Mouse (Mus musculus): Measurements from ENCODE around the gene Edem2. TPM values are rescaled to one million over a fixed set of nuclear protein-coding genes. Genes with fewer than 3 reads are reported as not detected.
A peak's percentile ranks its signal among the peaks of the same experiment; 100 is the strongest.
"Not testable (repeated sequence)": the region's sequence is repeated elsewhere in the genome, so short reads cannot be mapped to it uniquely, and the experiment has no call there.

Edem2 gene
- polyA plus RNA-seq, 1 experiment = 53.4 TPM

GRCm38 (mm10) chr2:155707251-155707650, 22.0 kb downstream of the Edem2 start:
- no peak for TF ChIP-seq POLR2A (IDR thresholded peaks at IDR 0.05; ENCODE audit: borderline replicate concordance, insufficient read depth, low read length)
- TF ChIP-seq CTCF (IDR thresholded peaks at IDR 0.05; ENCODE audit: borderline replicate concordance, insufficient read depth, low read depth, low read length) = no peak
- no peak overlapping the region for H3K4me3 ChIP-seq (replicated peaks; ENCODE audit: insufficient read depth, low read depth, low read length)
- no peak for DNase-seq
- H3K27me3 ChIP-seq (ENCODE audit: control insufficient read depth, insufficient read depth, low read length) = no peaks in the 10 kb centered on the region
- H3K27ac ChIP-seq (ENCODE audit: insufficient read depth, low read length) = no peak overlapping the region
- 50% methylated on average over 4 of the region's 4 CpGs for WGBS
- 0 out of 2 replicates have a peak, but pooled peaks cover 3% of the 10 kb centered on the region for H3K4me1 ChIP-seq (ENCODE audit: control insufficient read depth, insufficient read depth, low read length)

DNA sequence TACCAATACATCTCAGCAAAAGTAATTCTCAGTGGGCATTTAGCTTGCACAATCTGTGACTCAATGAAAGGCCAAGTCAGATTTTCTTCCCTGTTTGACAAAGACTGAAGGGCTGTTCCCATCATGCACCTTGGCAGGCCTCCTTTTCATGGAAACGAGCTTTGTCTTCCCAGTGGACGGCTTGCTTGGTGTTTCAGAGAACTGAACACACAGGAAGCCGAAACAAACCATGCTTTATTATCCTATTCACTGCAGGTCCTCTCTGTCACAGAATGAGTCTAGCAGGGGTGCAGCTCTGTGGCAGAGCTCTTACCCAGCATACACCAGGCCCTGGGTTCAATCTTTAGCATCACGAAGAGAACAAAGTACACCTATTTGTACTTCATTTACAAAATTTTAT, 25.6 kb downstream of the Edem2 start:
- TF ChIP-seq CTCF (IDR thresholded peaks at IDR 0.05; ENCODE audit: borderline replicate concordance, insufficient read depth, low read depth, low read length) (no peak), POLR2A (IDR thresholded peaks at IDR 0.05; ENCODE audit: borderline replicate concordance, insufficient read depth, low read length) (no peak)

GRCm38 (mm10) chr2:155701399-155701919, 27.8 kb downstream of the Edem2 start:
- DNase-seq = no peak
- no peaks in the 10 kb centered on the region for H3K27me3 ChIP-seq (ENCODE audit: control insufficient read depth, insufficient read depth, low read length)
- 91% methylated on average over 19 of the region's 19 CpGs for WGBS
- TF ChIP-seq CTCF (IDR thresholded peaks at IDR 0.05; ENCODE audit: borderline replicate concordance, insufficient read depth, low read depth, low read length) (no peak), POLR2A (IDR thresholded peaks at IDR 0.05; ENCODE audit: borderline replicate concordance, insufficient read depth, low read length) (no peak)
- H3K4me1 ChIP-seq (ENCODE audit: control insufficient read depth, insufficient read depth, low read length) = no peaks in the 10 kb centered on the region; the same call in 1 of the 2 replicates
- H3K27ac ChIP-seq (ENCODE audit: insufficient read depth, low read length) = no peak overlapping the region
- H3K4me3 ChIP-seq (replicated peaks; ENCODE audit: insufficient read depth, low read depth, low read length) = no peak overlapping the region

More for the DNA sequence above, 25.6 kb downstream of the Edem2 start:
- Histone ChIP-seq H3K4me3 (replicated peaks; ENCODE audit: insufficient read depth, low read depth, low read length) (no peak overlapping the region), H3K27ac (ENCODE audit: insufficient read depth, low read length) (no peak overlapping the region), H3K27me3 (ENCODE audit: control insufficient read depth, insufficient read depth, low read length) (no peaks in the 10 kb centered on the region), H3K4me1 (ENCODE audit: control insufficient read depth, insufficient read depth, low read length) (0 out of 2 replicates have a peak, but pooled peaks cover 3% of the 10 kb centered on the region)
- no peak for DNase-seq
- 30% methylated on average over 4 of the region's 4 CpGs for WGBS

- H3K4me3 ChIP-seq (replicated peaks; ENCODE audit: insufficient read depth, low read depth, low read length); H3K4me1 ChIP-seq (ENCODE audit: control insufficient read depth, insufficient read depth, low read length); DNase-seq; H3K27ac ChIP-seq (ENCODE audit: insufficient read depth, low read length); H3K27me3 ChIP-seq (ENCODE audit: control insufficient read depth, insufficient read depth, low read length): not testable (repeated sequence)
- WGBS = 91% methylated on average over 6 of the region's 6 CpGs
Observed at GRCm38 (mm10) chr2:155698443-155698842, 30.8 kb downstream of the Edem2 start.

- DNase-seq = no peak
- H3K27ac ChIP-seq (ENCODE audit: insufficient read depth, low read length) = no peak overlapping the region
- 82% methylated on average over 7 of the region's 7 CpGs for WGBS
- H3K4me1 ChIP-seq (ENCODE audit: control insufficient read depth, insufficient read depth, low read length) = no peaks in the 10 kb centered on the region; the same call in 1 of the 2 replicates
- no peak for TF ChIP-seq CTCF (IDR thresholded peaks at IDR 0.05; ENCODE audit: borderline replicate concordance, insufficient read depth, low read depth, low read length)
- H3K27me3 ChIP-seq (ENCODE audit: control insufficient read depth, insufficient read depth, low read length) = no peaks in the 10 kb centered on the region
- no peak overlapping the region for H3K4me3 ChIP-seq (replicated peaks; ENCODE audit: insufficient read depth, low read depth, low read length)
Observed at GRCm38 (mm10) chr2:155696851-155697250, 32.4 kb downstream of the Edem2 start.

- Histone ChIP-seq H3K4me3 (replicated peaks; ENCODE audit: insufficient read depth, low read depth, low read length) (no peak overlapping the region), H3K27ac (ENCODE audit: insufficient read depth, low read length) (no peak overlapping the region), H3K27me3 (ENCODE audit: control insufficient read depth, insufficient read depth, low read length) (no peaks in the 10 kb centered on the region), H3K4me1 (ENCODE audit: control insufficient read depth, insufficient read depth, low read length) (no peaks in the 10 kb centered on the region; the same call in none of the 2 replicates)
- peak; percentile 86 to 91 for DNase-seq
- TF ChIP-seq CTCF (IDR thresholded peaks at IDR 0.05; ENCODE audit: borderline replicate concordance, insufficient read depth, low read depth, low read length) = peak; percentile 87
- TF ChIP-seq POLR2A (IDR thresholded peaks at IDR 0.05; ENCODE audit: borderline replicate concordance, insufficient read depth, low read length) = no peak
- WGBS = 16% methylated on average over 7 of the region's 7 CpGs
Observed at GRCm38 (mm10) chr2:155696091-155696558, 33.1 kb downstream of the Edem2 start.

DNA sequence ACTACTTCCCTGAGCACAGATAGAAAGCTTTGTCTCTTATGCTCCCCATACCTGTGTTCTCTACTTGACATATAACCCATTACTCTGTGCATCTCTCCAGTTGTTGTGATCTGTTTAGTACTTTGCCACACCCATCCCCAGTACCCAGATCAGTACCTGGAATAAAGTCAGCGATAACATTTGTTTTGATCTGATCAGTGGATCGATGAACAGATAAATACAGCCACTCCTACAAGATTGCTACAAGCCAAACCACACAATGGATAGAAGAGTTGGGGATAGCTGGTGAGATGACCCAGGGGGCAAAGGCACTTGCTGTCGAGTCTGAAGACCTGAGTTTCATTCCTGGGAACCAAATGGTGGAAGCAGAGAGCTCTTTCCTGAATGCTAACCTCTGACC, 34.0 kb downstream of the Edem2 start:
- H3K4me3 ChIP-seq (replicated peaks; ENCODE audit: insufficient read depth, low read depth, low read length) = no peak overlapping the region
- 72% methylated on average over 3 of the region's 3 CpGs for WGBS
- H3K4me1 ChIP-seq (ENCODE audit: control insufficient read depth, insufficient read depth, low read length) = peaks cover 5% of the 10 kb centered on the region
- TF ChIP-seq CTCF (IDR thresholded peaks at IDR 0.05; ENCODE audit: borderline replicate concordance, insufficient read depth, low read depth, low read length) (no peak), POLR2A (IDR thresholded peaks at IDR 0.05; ENCODE audit: borderline replicate concordance, insufficient read depth, low read length) (no peak)
- no peak overlapping the region for H3K27ac ChIP-seq (ENCODE audit: insufficient read depth, low read length)
- H3K27me3 ChIP-seq (ENCODE audit: control insufficient read depth, insufficient read depth, low read length) = no peaks in the 10 kb centered on the region
- DNase-seq = no peak

DNA sequence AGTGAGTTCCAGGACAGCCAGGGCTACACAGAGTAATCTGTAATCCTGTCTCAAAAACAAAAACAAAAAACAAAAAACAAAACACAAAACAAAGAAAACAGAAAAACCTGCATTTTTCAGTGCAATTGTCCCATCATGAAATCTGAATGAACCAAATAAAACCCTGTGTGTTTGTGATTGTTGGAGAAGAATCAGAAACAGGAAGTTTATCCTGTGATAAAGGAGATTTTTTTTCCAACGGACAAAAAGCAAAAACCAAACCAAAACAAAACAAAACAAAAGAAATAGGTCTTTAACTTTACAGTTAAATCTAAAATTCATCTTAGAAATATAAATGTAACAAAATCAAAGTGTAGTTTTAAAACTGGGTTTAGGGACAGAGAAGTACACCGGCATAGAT, 34.7 kb downstream of the Edem2 start:
- TF ChIP-seq POLR2A (IDR thresholded peaks at IDR 0.05; ENCODE audit: borderline replicate concordance, insufficient read depth, low read length) (no peak), CTCF (IDR thresholded peaks at IDR 0.05; ENCODE audit: borderline replicate concordance, insufficient read depth, low read depth, low read length) (no peak)
- Histone ChIP-seq H3K27ac (ENCODE audit: insufficient read depth, low read length) (no peak overlapping the region), H3K4me1 (ENCODE audit: control insufficient read depth, insufficient read depth, low read length) (peaks cover 8% of the 10 kb centered on the region), H3K4me3 (replicated peaks; ENCODE audit: insufficient read depth, low read depth, low read length) (no peak overlapping the region), H3K27me3 (ENCODE audit: control insufficient read depth, insufficient read depth, low read length) (no peaks in the 10 kb centered on the region)
- WGBS = 79% methylated on average over 2 of the region's 2 CpGs
- no peak for DNase-seq

Measured in cerebellum, adult 2 months (tissue).